Mouse (Mus musculus): ENCODE measurements around the gene Tasp1. TPM values are rescaled to one million over a fixed set of nuclear protein-coding genes. Genes with fewer than 3 reads are reported as not detected.
"Not testable (repeated sequence)": the region's sequence is repeated elsewhere in the genome, so short reads cannot be mapped to it uniquely, and the experiment has no call there.

The Tasp1 gene
- polyA plus RNA-seq, 1 experiment from 2014 or later = 11.8 TPM

DNA sequence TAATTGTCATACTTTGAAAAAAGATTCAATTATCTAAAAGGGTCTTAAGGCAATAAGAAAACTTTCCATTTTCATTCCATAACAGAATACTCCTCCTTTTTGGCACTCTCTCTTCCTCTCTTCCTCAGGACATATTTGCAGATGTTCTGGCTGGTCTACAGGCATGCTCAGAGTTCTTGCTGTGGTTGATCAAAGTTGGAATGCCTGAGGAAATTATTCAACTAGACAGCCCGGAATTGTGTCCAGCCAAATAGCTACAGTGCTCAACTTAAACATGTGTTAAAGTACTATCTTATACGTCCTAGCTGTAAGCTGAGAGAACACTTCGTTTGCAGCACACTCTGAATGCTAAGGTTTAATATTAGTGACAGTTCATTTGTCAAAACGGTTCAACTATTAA lies 41.7 kb downstream of the Tasp1 start:
- Histone ChIP-seq H3K36me3 (ENCODE audit: control insufficient read depth, insufficient read depth) (peaks cover 3% of the 10 kb centered on the region; the same call in 1 of the 2 replicates), H3K9ac (ENCODE audit: low read depth, low read length) (no peak overlapping the region), H3K27me3 (ENCODE audit: control insufficient read depth, insufficient read depth, low read depth, low read length) (no peaks in the 10 kb centered on the region), H3K9me3 (replicated peaks; ENCODE audit: control insufficient read depth, low read length) (no peaks in the 10 kb centered on the region), H3K4me2 (ENCODE audit: low read depth, low read length) (no peak overlapping the region), H3K4me3 (ENCODE audit: low read depth, low read length) (no peak overlapping the region), H3K27ac (ENCODE audit: low read length) (no peak overlapping the region), H3K4me1 (ENCODE audit: control insufficient read depth, low read depth, low read length) (no peaks in the 10 kb centered on the region)
- no peak for ATAC-seq (ENCODE audit: low read depth)
- WGBS (ENCODE audit: insufficient replicate concordance) = 66% methylated on average over 4 of the region's 4 CpGs

- no peaks in the 10 kb centered on the region for H3K9me3 ChIP-seq (replicated peaks; ENCODE audit: control insufficient read depth, low read length)
- H3K4me2 ChIP-seq (ENCODE audit: low read depth, low read length) = no peak overlapping the region
- H3K9ac ChIP-seq (ENCODE audit: low read depth, low read length) = no peak overlapping the region
- WGBS (ENCODE audit: insufficient replicate concordance) = 81% methylated on average over 3 of the region's 3 CpGs
- H3K4me1 ChIP-seq (ENCODE audit: control insufficient read depth, low read depth, low read length) = no peaks in the 10 kb centered on the region
- H3K27me3 ChIP-seq (ENCODE audit: control insufficient read depth, insufficient read depth, low read depth, low read length) = no peaks in the 10 kb centered on the region
- no peak overlapping the region for H3K27ac ChIP-seq (ENCODE audit: low read length)
- peaks cover 3% of the 10 kb centered on the region; the same call in 1 of the 2 replicates for H3K36me3 ChIP-seq (ENCODE audit: control insufficient read depth, insufficient read depth)
- ATAC-seq (ENCODE audit: low read depth) = no peak
- no peak overlapping the region for H3K4me3 ChIP-seq (ENCODE audit: low read depth, low read length)
Observed at GRCm38 (mm10) chr2:140007406-140007805, 59.2 kb downstream of the Tasp1 start.

- Histone ChIP-seq H3K27ac (ENCODE audit: low read length) (no peak overlapping the region), H3K4me2 (ENCODE audit: low read depth, low read length) (no peak overlapping the region), H3K9ac (ENCODE audit: low read depth, low read length) (no peak overlapping the region), H3K4me1 (ENCODE audit: control insufficient read depth, low read depth, low read length) (no peaks in the 10 kb centered on the region), H3K36me3 (ENCODE audit: control insufficient read depth, insufficient read depth) (no peaks in the 10 kb centered on the region), H3K27me3 (ENCODE audit: control insufficient read depth, insufficient read depth, low read depth, low read length) (no peaks in the 10 kb centered on the region), H3K9me3 (replicated peaks; ENCODE audit: control insufficient read depth, low read length) (no peaks in the 10 kb centered on the region), H3K4me3 (ENCODE audit: low read depth, low read length) (no peak overlapping the region)
- no peak for ATAC-seq (ENCODE audit: low read depth)
- 84% methylated on average over 2 of the region's 2 CpGs for WGBS (ENCODE audit: insufficient replicate concordance)
Observed at GRCm38 (mm10) chr2:139998170-139998569, 68.4 kb downstream of the Tasp1 start.

- H3K4me2 ChIP-seq (ENCODE audit: low read depth, low read length); H3K4me1 ChIP-seq (ENCODE audit: control insufficient read depth, low read depth, low read length); ATAC-seq (ENCODE audit: low read depth); H3K27me3 ChIP-seq (ENCODE audit: control insufficient read depth, insufficient read depth, low read depth, low read length); H3K9me3 ChIP-seq (replicated peaks; ENCODE audit: control insufficient read depth, low read length); H3K9ac ChIP-seq (ENCODE audit: low read depth, low read length); H3K4me3 ChIP-seq (ENCODE audit: low read depth, low read length); H3K27ac ChIP-seq (ENCODE audit: low read length); H3K36me3 ChIP-seq (ENCODE audit: control insufficient read depth, insufficient read depth): not testable (repeated sequence)
- 66% methylated on average over 1 of the region's 1 CpGs for WGBS (ENCODE audit: insufficient replicate concordance)
Observed at GRCm38 (mm10) chr2:139989907-139990306, 76.7 kb downstream of the Tasp1 start.

DNA sequence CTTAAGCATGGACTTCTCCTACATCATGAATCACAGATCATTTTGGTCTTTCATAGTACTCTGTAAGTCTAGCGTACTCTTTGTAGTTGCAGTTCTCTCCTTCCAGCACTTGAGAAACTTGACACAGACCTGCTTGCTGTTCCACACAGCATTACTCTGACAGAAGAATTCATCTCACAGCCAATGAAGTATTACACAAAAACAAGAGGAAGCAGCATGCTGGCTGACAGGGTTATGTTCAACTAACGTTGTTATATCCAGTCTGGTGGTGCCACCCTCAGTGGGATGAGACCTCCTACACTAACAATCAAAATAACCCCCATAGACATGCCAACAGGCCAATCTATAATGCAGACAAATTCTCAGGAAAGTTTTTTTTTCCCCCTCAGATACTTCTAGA lies 99.2 kb downstream of the Tasp1 start:
- ATAC-seq (ENCODE audit: low read depth) = no peak
- H3K9me3 ChIP-seq (replicated peaks; ENCODE audit: control insufficient read depth, low read length) = no peaks in the 10 kb centered on the region
- H3K27me3 ChIP-seq (ENCODE audit: control insufficient read depth, insufficient read depth, low read depth, low read length) = no peaks in the 10 kb centered on the region

GRCm38 (mm10) chr2:139966288-139966687 lies 100.3 kb downstream of the Tasp1 start:
- Histone ChIP-seq H3K27ac (ENCODE audit: low read length) (no peak overlapping the region), H3K27me3 (ENCODE audit: control insufficient read depth, insufficient read depth, low read depth, low read length) (no peaks in the 10 kb centered on the region), H3K9ac (ENCODE audit: low read depth, low read length) (no peak overlapping the region), H3K4me2 (ENCODE audit: low read depth, low read length) (no peak overlapping the region), H3K4me1 (ENCODE audit: control insufficient read depth, low read depth, low read length) (no peaks in the 10 kb centered on the region), H3K36me3 (ENCODE audit: control insufficient read depth, insufficient read depth) (no peaks in the 10 kb centered on the region), H3K4me3 (ENCODE audit: low read depth, low read length) (no peak overlapping the region), H3K9me3 (replicated peaks; ENCODE audit: control insufficient read depth, low read length) (no peaks in the 10 kb centered on the region)
- 55% methylated on average over 3 of the region's 3 CpGs for WGBS (ENCODE audit: insufficient replicate concordance)
- no peak for ATAC-seq (ENCODE audit: low read depth)

More for the DNA sequence above, 99.2 kb downstream of the Tasp1 start:
- Histone ChIP-seq H3K4me3 (ENCODE audit: low read depth, low read length) (no peak overlapping the region), H3K4me2 (ENCODE audit: low read depth, low read length) (no peak overlapping the region), H3K27ac (ENCODE audit: low read length) (no peak overlapping the region), H3K9ac (ENCODE audit: low read depth, low read length) (no peak overlapping the region), H3K4me1 (ENCODE audit: control insufficient read depth, low read depth, low read length) (no peaks in the 10 kb centered on the region), H3K36me3 (ENCODE audit: control insufficient read depth, insufficient read depth) (no peaks in the 10 kb centered on the region)
- 66% methylated on average over 2 of the region's 2 CpGs for WGBS (ENCODE audit: insufficient replicate concordance)

DNA sequence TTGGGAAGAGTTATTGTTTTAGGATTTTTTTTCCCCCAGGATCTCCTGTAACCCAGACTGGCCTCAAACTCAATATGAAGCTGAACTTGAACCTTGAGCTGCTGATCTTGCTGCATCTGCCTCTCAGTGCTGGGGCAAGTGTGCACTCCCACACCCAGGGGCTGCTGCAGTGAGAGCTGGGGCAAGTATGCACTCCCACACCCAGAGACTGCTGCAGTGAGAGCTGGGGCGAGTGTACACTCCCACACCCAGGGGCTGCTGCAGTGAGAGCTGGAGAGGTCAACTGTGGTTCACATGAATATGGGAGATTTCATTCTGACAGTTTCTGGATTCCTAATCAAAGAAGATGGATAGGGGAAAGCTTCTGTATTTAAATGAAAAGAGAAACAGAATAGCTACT lies 117.8 kb downstream of the Tasp1 start:
- whole genome bisulfite sequencing (ENCODE audit: insufficient replicate concordance) = 74% methylated on average over 1 of the region's 1 CpGs
- no peaks in the 10 kb centered on the region for H3K27me3 ChIP-seq (ENCODE audit: control insufficient read depth, insufficient read depth, low read depth, low read length)
- no peaks in the 10 kb centered on the region for H3K36me3 ChIP-seq (ENCODE audit: control insufficient read depth, insufficient read depth)
- no peak for ATAC-seq (ENCODE audit: low read depth)
- H3K9ac ChIP-seq (ENCODE audit: low read depth, low read length) = no peak overlapping the region
- no peak overlapping the region for H3K4me2 ChIP-seq (ENCODE audit: low read depth, low read length)
- no peak overlapping the region for H3K27ac ChIP-seq (ENCODE audit: low read length)
- H3K4me3 ChIP-seq (ENCODE audit: low read depth, low read length) = no peak overlapping the region
- no peaks in the 10 kb centered on the region for H3K9me3 ChIP-seq (replicated peaks; ENCODE audit: control insufficient read depth, low read length)
- no peaks in the 10 kb centered on the region for H3K4me1 ChIP-seq (ENCODE audit: control insufficient read depth, low read depth, low read length)

- Histone ChIP-seq H3K4me3 (ENCODE audit: low read depth, low read length) (no peak overlapping the region), H3K27ac (ENCODE audit: low read length) (no peak overlapping the region), H3K4me1 (ENCODE audit: control insufficient read depth, low read depth, low read length) (no peaks in the 10 kb centered on the region), H3K4me2 (ENCODE audit: low read depth, low read length) (no peak overlapping the region), H3K9ac (ENCODE audit: low read depth, low read length) (no peak overlapping the region), H3K9me3 (replicated peaks; ENCODE audit: control insufficient read depth, low read length) (no peaks in the 10 kb centered on the region), H3K36me3 (ENCODE audit: control insufficient read depth, insufficient read depth) (no peaks in the 10 kb centered on the region), H3K27me3 (ENCODE audit: control insufficient read depth, insufficient read depth, low read depth, low read length) (no peaks in the 10 kb centered on the region)
- 57% methylated on average over 2 of the region's 2 CpGs for WGBS (ENCODE audit: insufficient replicate concordance)
- ATAC-seq (ENCODE audit: low read depth) = no peak
Observed at GRCm38 (mm10) chr2:139937581-139937980, 129.0 kb downstream of the Tasp1 start.

GRCm38 (mm10) chr2:139934577-139934976 lies 132.0 kb downstream of the Tasp1 start:
- no peak overlapping the region for H3K4me2 ChIP-seq (ENCODE audit: low read depth, low read length)

More at GRCm38 (mm10) chr2:139934577-139934976, 132.0 kb downstream of the Tasp1 start:
- Histone ChIP-seq H3K4me3 (ENCODE audit: low read depth, low read length) (no peak overlapping the region), H3K27me3 (ENCODE audit: control insufficient read depth, insufficient read depth, low read depth, low read length) (no peaks in the 10 kb centered on the region), H3K9ac (ENCODE audit: low read depth, low read length) (no peak overlapping the region), H3K9me3 (replicated peaks; ENCODE audit: control insufficient read depth, low read length) (no peaks in the 10 kb centered on the region), H3K27ac (ENCODE audit: low read length) (no peak overlapping the region), H3K36me3 (ENCODE audit: control insufficient read depth, insufficient read depth) (no peaks in the 10 kb centered on the region), H3K4me1 (ENCODE audit: control insufficient read depth, low read depth, low read length) (no peaks in the 10 kb centered on the region)
- 76% methylated on average over 10 of the region's 10 CpGs for WGBS (ENCODE audit: insufficient replicate concordance)
- no peak for ATAC-seq (ENCODE audit: low read depth)

All from liver, embryonic 16.5 days (tissue).